Mouse (Mus musculus): ENCODE data around the gene Dazl. TPM values are rescaled to one million over a fixed set of nuclear protein-coding genes. Genes with fewer than 3 reads are reported as not detected.
"Not testable (repeated sequence)": the region's sequence is repeated elsewhere in the genome, so short reads cannot be mapped to it uniquely, and the experiment has no call there.

Dazl gene
- polyA plus RNA-seq, 1 experiment: 3.1 TPM

DNA sequence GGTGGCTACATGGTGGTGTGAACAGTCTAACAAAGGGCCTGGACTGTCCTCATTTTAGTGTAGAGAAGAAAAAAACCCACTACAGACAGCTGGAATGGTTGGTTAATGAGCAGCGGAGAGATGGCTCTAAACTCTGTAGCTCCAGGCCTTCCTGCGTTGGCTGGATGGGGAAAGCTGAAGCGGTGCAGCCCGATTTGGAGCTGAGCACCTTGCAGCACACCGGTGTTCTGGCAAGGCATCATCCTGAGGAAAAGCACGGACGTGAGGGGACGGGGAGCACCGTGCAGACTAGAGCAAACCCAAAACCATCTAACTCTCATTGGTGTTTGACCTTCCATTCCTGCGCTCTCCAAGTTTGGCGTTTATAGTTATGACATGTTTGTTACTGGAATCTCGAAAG is 1.3 kb upstream of the Dazl start:
- TF ChIP-seq CTCF (IDR thresholded peaks at IDR 0.05; ENCODE audit: extremely low read depth, insufficient read depth, low read length): no peak
- TF ChIP-seq POLR2A (IDR thresholded peaks at IDR 0.05; ENCODE audit: extremely low read depth, insufficient read depth, low read length): no peak
- H3K4me3 ChIP-seq (ENCODE audit: insufficient read depth, low read length): no peak overlapping the region
- H3K4me1 ChIP-seq (ENCODE audit: control insufficient read depth, insufficient read depth, low read length): no peaks in the 10 kb centered on the region
- no peak overlapping the region for H3K27ac ChIP-seq (ENCODE audit: insufficient read depth, low read length)

DNA sequence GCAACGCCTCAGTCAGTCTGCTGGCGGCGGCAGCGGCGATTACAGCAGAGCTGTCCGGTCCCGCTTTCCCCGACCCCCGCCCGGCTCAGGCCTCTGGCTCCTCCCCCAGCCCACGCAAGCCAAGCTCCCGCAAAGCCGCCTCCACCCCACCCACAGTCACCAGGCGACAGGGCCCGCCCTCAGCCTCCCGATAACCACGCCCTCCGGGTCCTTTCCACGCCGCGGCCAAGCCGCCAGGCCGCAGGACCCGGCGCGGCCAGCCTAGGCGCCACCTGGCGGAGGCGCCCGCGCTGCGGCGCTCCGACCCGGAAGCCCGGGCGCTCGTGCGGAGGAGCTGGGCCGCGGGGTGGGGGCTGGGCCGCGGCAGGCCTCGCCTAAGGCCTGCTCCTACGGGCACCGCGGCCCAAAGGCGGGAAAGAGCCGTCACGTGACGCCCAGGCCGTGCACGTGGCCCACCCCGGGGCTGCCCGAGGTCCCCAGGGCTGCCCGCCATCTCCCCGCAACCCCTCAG is 720 bp downstream of the Dazl start:
- TF ChIP-seq CTCF (IDR thresholded peaks at IDR 0.05; ENCODE audit: extremely low read depth, insufficient read depth, low read length) (no peak), POLR2A (IDR thresholded peaks at IDR 0.05; ENCODE audit: extremely low read depth, insufficient read depth, low read length) (no peak)
- no peaks in the 10 kb centered on the region for H3K4me1 ChIP-seq (ENCODE audit: control insufficient read depth, insufficient read depth, low read length)
- peak overlapping the region; percentile 54; the same call in 1 of the 2 replicates for H3K27ac ChIP-seq (ENCODE audit: insufficient read depth, low read length)
- H3K4me3 ChIP-seq (ENCODE audit: insufficient read depth, low read length): peak overlapping the region; percentile 44

DNA sequence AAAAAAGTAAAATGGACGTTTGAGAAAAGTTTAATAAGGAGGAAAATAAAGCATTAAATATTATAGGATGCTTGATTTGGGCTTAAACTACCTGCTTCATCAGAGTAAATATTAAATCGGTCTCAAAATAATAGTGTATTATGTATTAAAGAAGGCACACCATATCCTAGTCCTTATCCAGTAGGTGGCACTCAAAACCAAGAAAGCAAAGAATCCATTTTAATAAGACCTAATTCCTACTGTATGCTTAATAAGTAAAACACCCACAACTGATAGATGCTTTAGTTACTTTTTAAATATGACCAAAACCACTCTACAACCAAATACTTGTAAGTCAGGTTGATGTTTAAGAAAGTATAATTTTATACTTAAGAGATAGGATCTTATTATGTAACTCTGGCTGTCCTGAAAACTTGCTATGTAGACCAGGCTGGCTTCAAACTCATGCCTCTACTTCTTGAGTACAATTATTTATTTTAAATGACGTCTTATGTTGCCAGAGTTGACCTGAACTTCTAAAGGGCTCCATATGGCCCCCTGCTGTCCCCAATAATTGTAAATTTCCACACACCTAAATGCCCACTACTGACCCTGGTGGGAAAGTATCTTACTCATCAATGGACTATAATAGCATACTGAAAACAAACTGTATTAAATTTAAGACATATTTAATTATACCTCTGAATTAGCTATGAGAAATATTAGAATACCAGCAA is 1.8 kb downstream of the Dazl start:
- Histone ChIP-seq H3K4me3 (ENCODE audit: insufficient read depth, low read length) (no peak overlapping the region; the same call in 1 of the 2 replicates), H3K27ac (ENCODE audit: insufficient read depth, low read length) (no peak overlapping the region), H3K4me1 (ENCODE audit: control insufficient read depth, insufficient read depth, low read length) (no peaks in the 10 kb centered on the region)
- TF ChIP-seq POLR2A (IDR thresholded peaks at IDR 0.05; ENCODE audit: extremely low read depth, insufficient read depth, low read length): no peak
- TF ChIP-seq CTCF (IDR thresholded peaks at IDR 0.05; ENCODE audit: extremely low read depth, insufficient read depth, low read length): no peak

DNA sequence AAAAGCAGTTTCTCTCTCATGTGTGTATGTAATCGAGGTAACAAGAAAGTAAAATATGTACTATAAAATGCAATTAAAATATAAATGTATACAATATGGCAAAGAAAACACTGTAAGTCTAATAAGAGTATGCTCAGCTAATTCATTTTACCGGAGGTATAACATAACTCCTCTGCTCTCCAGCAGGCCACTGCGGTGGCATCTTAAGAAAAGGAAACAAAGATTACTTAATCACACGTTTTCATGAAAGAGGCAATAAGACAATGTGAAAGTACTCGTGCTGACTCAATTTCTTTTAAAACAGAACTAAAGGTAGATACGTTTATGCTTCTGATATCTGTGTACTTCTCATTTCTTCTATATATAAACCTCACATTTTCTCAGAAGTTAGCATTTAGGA is 8.6 kb downstream of the Dazl start:
- Histone ChIP-seq H3K27ac (ENCODE audit: insufficient read depth, low read length) (no peak overlapping the region), H3K4me1 (ENCODE audit: control insufficient read depth, insufficient read depth, low read length) (no peaks in the 10 kb centered on the region), H3K4me3 (ENCODE audit: insufficient read depth, low read length) (no peak overlapping the region)
- no peak for TF ChIP-seq POLR2A (IDR thresholded peaks at IDR 0.05; ENCODE audit: extremely low read depth, insufficient read depth, low read length)
- TF ChIP-seq CTCF (IDR thresholded peaks at IDR 0.05; ENCODE audit: extremely low read depth, insufficient read depth, low read length): no peak

DNA sequence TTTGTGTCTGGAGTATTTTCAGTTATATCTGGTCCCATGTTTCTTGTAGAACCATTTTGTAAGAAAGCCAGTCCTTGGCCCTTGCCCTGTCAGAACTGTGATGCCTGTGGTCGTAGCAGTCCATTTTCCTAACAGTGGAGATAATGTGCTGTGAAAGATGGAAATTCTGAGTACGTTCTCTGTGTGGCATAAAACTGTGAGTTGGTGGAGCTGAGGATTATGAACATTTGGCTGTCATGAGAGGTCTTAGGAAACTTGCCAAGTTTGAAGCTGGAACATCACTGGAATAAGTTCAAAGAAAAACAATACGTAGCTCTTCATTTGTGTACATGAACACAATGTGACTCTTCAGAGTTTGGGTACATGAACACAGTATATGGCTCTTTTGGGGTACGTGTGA is 31.8 kb downstream of the Dazl start:
- H3K4me3 ChIP-seq (ENCODE audit: insufficient read depth, low read length); H3K27ac ChIP-seq (ENCODE audit: insufficient read depth, low read length): not testable (repeated sequence)

DNA sequence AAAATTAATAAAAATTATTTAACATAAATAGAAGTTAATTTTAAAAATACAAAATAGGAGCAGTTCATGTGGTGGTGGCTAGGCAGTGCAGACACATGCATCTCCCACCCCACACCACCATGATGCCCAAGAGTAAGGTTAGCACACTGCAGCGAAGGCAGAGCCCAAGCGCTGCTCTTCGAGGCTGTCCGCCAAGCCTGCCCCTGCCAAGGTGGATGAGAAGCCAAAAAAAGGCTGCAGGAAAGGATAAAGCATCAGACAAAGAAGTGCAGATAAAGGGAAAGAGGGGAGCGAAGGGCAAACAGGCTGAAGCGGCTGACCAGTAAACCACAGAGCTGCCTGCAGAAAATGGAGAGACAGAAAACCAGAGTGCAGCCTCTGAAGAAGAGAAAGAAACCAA is 32.6 kb downstream of the Dazl start:
- H3K27ac ChIP-seq (ENCODE audit: insufficient read depth, low read length): no peak overlapping the region
- H3K4me3 ChIP-seq (ENCODE audit: insufficient read depth, low read length): no peak overlapping the region
- TF ChIP-seq CTCF (IDR thresholded peaks at IDR 0.05; ENCODE audit: extremely low read depth, insufficient read depth, low read length) (no peak), POLR2A (IDR thresholded peaks at IDR 0.05; ENCODE audit: extremely low read depth, insufficient read depth, low read length) (no peak)
- no peaks in the 10 kb centered on the region for H3K4me1 ChIP-seq (ENCODE audit: control insufficient read depth, insufficient read depth, low read length)

More for the DNA sequence above, 31.8 kb downstream of the Dazl start:
- H3K4me1 ChIP-seq (ENCODE audit: control insufficient read depth, insufficient read depth, low read length): not testable (repeated sequence)

DNA sequence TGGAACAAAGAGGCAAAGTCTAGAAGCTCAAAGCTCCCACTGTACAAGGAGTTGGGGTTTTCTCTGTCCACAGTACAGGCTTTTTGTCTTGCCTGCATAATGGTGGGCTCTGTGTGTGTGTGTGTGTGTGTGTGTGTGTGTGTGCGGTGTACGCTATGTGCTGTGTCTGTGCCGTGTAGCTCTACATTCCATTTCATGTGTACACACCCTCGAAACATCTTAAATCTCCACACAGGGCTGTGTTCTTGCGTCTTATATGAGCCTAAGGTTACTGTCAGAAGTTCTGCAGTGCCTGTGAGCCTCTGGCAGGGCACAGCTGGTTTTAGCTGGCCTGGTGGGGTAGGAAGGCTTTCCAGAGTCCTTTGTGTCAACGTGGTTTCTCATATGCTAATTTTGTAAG is 46.8 kb downstream of the Dazl start:
- no peak overlapping the region for H3K27ac ChIP-seq (ENCODE audit: insufficient read depth, low read length)
- H3K4me3 ChIP-seq (ENCODE audit: insufficient read depth, low read length): no peak overlapping the region
- no peak for TF ChIP-seq POLR2A (IDR thresholded peaks at IDR 0.05; ENCODE audit: extremely low read depth, insufficient read depth, low read length)
- no peak for TF ChIP-seq CTCF (IDR thresholded peaks at IDR 0.05; ENCODE audit: extremely low read depth, insufficient read depth, low read length)
- H3K4me1 ChIP-seq (ENCODE audit: control insufficient read depth, insufficient read depth, low read length): no peaks in the 10 kb centered on the region

DNA sequence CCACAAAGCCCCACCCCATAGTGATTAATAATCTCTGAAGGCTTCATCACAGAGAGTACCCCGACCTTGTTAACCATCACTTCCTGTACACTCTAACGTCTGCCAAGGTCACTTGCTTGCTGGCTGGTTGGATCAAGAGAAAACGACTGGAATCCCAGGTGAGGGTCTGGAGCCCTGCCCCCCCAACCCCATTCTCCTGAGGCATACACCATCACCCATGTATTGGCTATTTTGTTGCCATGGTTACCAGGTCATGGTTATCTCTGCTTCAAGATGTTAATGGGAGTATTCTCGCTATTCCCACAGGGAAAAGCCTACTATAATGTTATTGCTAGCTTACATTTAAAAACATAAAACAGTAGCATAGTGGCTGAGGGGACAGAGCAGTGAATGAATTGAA is 48.8 kb downstream of the Dazl start:
- TF ChIP-seq CTCF (IDR thresholded peaks at IDR 0.05; ENCODE audit: extremely low read depth, insufficient read depth, low read length) (no peak), POLR2A (IDR thresholded peaks at IDR 0.05; ENCODE audit: extremely low read depth, insufficient read depth, low read length) (no peak)
- no peaks in the 10 kb centered on the region for H3K4me1 ChIP-seq (ENCODE audit: control insufficient read depth, insufficient read depth, low read length)
- no peak overlapping the region for H3K27ac ChIP-seq (ENCODE audit: insufficient read depth, low read length)
- H3K4me3 ChIP-seq (ENCODE audit: insufficient read depth, low read length): no peak overlapping the region

DNA sequence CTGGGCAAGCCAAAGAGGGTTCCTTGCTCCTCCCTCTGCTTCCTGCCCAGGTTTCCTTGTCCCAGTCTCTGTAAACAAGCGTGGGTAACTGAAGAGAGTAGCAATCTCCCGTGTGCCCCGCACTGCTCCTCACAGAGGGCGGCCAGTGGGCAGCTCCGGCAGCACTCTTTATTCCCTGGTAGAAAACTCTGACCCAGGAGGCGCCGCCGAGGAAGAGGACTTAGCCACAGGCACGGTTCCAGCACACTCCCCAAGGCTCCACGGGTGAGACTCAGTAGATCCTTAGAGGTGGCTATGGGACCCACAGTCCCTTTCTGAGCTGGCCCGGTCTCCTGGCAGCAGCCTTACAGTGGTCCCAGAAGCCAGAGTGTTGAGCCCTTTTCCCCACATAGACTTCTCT is 50.1 kb downstream of the Dazl start:
- no peak for TF ChIP-seq CTCF (IDR thresholded peaks at IDR 0.05; ENCODE audit: extremely low read depth, insufficient read depth, low read length)
- no peak overlapping the region for H3K4me3 ChIP-seq (ENCODE audit: insufficient read depth, low read length)
- H3K27ac ChIP-seq (ENCODE audit: insufficient read depth, low read length): no peak overlapping the region
- H3K4me1 ChIP-seq (ENCODE audit: control insufficient read depth, insufficient read depth, low read length): no peaks in the 10 kb centered on the region

DNA sequence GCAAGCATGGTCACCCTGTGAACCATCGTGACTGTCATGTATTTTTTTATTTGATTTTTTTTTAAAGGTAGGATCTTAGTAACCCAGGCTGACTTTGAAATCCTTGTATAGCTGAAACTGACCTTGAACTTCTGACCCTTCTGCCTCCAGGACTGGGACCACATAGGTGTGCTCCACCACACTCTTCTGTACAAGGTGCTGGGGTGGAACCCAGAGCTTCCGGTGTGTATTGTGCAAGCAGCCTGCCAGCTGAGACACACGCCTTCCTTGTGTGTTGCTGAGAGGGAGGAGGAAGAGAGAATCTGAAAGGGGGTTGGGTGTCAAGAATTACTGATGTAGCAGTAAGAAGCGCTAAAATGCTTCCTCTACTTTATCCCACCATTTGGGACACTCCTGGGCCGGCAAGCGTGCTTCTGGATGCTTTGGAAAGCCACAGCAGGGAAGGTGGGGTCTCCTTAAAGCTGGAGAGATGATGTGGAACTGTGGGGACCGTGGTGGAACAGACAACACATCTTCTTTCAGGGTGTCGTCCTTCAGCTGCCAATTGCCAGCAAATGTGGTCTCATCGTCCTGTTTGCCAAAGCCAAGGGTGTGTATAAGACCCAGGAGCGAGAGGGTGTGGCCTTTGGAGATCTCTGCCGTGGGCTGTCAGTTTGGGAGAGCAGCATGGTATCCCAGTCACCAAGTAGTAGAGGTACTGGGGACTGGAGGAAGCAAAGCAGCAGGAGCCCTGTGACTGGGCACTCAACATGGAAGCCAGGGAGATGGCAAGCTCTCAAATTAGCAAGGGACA is 55.4 kb downstream of the Dazl start:
- Histone ChIP-seq H3K4me3 (ENCODE audit: insufficient read depth, low read length) (no peak overlapping the region), H3K4me1 (ENCODE audit: control insufficient read depth, insufficient read depth, low read length) (no peaks in the 10 kb centered on the region), H3K27ac (ENCODE audit: insufficient read depth, low read length) (no peak overlapping the region)
- TF ChIP-seq POLR2A (IDR thresholded peaks at IDR 0.05; ENCODE audit: extremely low read depth, insufficient read depth, low read length) (no peak), CTCF (IDR thresholded peaks at IDR 0.05; ENCODE audit: extremely low read depth, insufficient read depth, low read length) (no peak)

Measured in cortical plate, adult 2 months (tissue).